Mouse (Mus musculus): Measurements from ENCODE around the gene 3110082I17Rik. TPM values are rescaled to one million over a fixed set of nuclear protein-coding genes. Genes with fewer than 3 reads are reported as not detected.
"Not testable (repeated sequence)": the region's sequence is repeated elsewhere in the genome, so short reads cannot be mapped to it uniquely, and the experiment has no call there.

Gene 3110082I17Rik
- polyA plus RNA-seq, 1 experiment from 2014 or later = 51.6 TPM

DNA sequence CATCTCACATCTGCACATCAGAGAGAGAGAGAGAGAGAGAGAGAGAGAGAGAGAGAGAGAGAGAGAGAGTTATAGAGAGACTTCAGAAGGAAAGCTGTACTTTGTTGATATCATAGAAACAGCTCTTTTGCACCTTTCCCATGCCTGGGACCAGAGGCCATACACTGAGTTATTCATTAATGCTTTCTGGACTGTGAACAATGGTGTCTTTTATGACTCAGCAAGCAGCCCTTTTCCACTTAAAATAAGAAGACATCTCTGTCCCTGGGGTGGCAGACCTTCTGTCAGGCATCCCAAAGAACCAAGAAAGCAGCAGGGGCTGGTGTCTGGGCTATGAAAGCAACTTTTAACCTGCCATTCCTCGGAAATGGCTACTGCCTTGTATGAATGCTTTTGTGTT is 113.1 kb downstream of the 3110082I17Rik start:
- WGBS = 74% methylated on average over 1 of the region's 1 CpGs
- H3K27ac ChIP-seq = no peak overlapping the region
- H3K4me1 ChIP-seq = peaks cover 36% of the 10 kb centered on the region
- peaks cover 17% of the 10 kb centered on the region for H3K27me3 ChIP-seq (ENCODE audit: low read depth, poor library complexity, severe bottlenecking)
- peaks cover 8% of the 10 kb centered on the region for H3K36me3 ChIP-seq
- no peak for DNase-seq (ENCODE audit: low spot score)
- no peaks in the 10 kb centered on the region for H3K9me3 ChIP-seq (replicated peaks)
- no peak overlapping the region for H3K4me3 ChIP-seq

DNA sequence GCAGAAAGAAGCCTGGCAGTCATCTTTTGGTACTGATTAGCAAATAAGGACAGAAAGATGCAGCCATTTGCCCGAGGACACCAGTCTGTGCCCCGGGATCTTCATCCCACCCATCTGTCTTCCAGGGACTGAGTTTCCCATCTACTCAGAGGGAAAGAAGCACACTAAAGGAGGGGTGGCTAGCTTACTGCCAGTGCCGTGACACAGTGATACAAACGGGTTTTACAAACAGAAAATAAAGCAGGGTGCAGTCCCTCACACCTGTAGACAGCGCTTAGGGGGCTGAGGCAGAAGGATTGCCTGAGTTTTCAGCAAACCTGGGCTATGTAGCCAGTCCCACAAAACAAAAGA is 115.0 kb downstream of the 3110082I17Rik start:
- Histone ChIP-seq H3K9me3 (replicated peaks) (no peaks in the 10 kb centered on the region), H3K4me3 (peak overlapping the region; percentile 87), H3K27ac (peak overlapping the region; percentile 89; the same call in 1 of the 2 replicates), H3K27me3 (ENCODE audit: low read depth, poor library complexity, severe bottlenecking) (no peaks in the 10 kb centered on the region), H3K4me1 (peaks cover 19% of the 10 kb centered on the region), H3K36me3 (peaks cover 25% of the 10 kb centered on the region)
- 11% methylated on average over 5 of the region's 5 CpGs for WGBS
- DNase-seq (ENCODE audit: low spot score) = no peak

DNA sequence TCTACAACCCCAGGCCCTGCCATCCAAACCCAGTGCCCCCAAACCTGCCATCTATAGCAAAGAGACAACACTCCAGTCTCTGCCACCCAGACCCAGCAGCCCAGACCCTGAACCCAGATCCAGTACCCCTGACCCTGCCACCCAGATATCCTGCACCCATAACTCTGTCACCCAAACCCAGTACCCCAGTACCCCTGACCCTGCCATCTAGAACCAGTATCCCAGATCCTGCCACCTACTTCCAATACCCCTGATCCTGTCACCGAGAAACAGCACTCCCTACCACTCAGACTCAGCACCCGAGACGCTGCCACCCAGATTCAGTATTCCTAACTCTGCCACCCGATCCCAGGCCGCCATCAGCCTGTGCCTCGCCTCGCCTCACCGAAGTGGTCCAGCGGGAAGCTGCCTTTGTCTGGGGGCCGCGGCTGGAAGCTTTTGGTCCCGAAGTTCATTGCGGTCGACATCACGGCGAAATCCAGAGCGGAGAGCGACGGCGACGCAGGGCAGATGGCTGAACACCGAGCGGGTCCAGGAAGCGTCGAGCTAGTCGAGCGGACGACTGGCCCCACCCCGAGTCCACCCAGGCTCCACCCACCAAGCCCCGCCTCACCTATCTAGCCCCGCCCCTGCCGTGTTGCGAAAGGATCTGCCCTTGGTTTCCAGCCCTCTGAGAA is 115.5 kb downstream of the 3110082I17Rik start:
- peaks cover 16% of the 10 kb centered on the region for H3K4me1 ChIP-seq
- no peaks in the 10 kb centered on the region for H3K27me3 ChIP-seq (ENCODE audit: low read depth, poor library complexity, severe bottlenecking)
- H3K9me3 ChIP-seq (replicated peaks) = no peaks in the 10 kb centered on the region
- peaks cover 30% of the 10 kb centered on the region for H3K36me3 ChIP-seq
- DNase-seq (ENCODE audit: low spot score) = peak; percentile 94
- under 1% methylated on average over 33 of the region's 33 CpGs for WGBS
- H3K4me3 ChIP-seq = peak overlapping the region; percentile 87
- peak overlapping the region; percentile 89 for H3K27ac ChIP-seq

DNA sequence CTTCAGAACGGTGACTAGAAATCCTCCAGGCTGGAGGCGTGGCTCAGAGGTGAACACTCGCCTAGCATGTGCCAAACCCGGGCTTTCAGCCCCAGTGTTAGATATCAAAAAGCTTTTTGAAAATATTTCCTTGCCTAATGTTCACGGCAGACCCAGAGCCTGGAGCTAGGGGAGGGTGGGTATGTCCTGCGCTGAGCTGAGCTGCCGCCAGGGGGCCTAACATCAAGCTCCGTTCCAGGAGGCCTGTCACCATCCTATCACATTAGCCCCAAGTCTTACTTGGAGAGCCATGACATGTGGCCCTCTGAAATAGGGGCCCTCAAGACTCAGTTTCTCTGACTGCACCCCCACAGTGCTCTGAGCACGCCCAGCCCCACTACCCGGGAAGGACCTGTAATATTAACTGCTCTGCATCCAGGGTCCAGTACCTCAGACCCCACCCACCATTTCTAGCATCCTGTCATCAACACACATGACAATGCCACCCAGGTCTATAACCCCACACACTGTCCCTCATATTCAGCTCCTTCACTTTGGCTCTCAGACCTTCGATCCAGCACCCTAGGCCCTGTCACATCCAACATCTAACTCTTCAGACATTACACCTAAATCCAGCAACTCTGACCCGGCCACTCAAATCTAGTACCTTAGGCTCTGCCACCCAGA is 116.2 kb downstream of the 3110082I17Rik start:
- Histone ChIP-seq H3K27ac (peak overlapping the region; percentile 89), H3K27me3 (ENCODE audit: low read depth, poor library complexity, severe bottlenecking) (no peaks in the 10 kb centered on the region)
- whole genome bisulfite sequencing = 6% methylated on average over 12 of the region's 12 CpGs

DNA sequence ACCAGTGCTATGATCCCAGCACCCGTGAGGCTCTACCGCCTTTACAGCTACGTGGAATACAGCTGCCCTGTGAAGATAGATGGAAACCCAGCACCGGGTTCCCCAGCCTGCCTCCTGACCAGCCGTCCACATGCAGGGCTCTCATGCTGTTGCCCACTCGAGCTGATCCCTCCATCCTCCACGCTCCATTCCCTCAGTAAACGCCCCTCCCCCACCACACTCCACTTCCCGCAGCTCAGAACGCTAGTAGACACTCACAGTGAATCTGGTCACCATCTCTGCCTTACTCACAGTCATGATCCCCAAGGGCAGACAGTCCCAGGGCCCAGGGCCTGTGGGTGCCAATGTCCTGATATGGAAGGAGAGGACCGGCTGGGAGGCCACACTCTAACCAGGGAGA is 121.4 kb downstream of the 3110082I17Rik start:
- peaks cover 5% of the 10 kb centered on the region for H3K4me1 ChIP-seq
- H3K36me3 ChIP-seq = peaks cover 82% of the 10 kb centered on the region
- DNase-seq (ENCODE audit: low spot score) = no peak
- H3K27me3 ChIP-seq (ENCODE audit: low read depth, poor library complexity, severe bottlenecking) = no peaks in the 10 kb centered on the region
- H3K27ac ChIP-seq = no peak overlapping the region
- 87% methylated on average over 11 of the region's 11 CpGs for WGBS
- no peaks in the 10 kb centered on the region for H3K9me3 ChIP-seq (replicated peaks)
- no peak overlapping the region for H3K4me3 ChIP-seq

More for the DNA sequence above, 116.2 kb downstream of the 3110082I17Rik start:
- H3K4me1 ChIP-seq = peaks cover 16% of the 10 kb centered on the region
- DNase-seq (ENCODE audit: low spot score) = peak; percentile 86
- H3K4me3 ChIP-seq = peak overlapping the region; percentile 87
- no peaks in the 10 kb centered on the region for H3K9me3 ChIP-seq (replicated peaks)
- peaks cover 37% of the 10 kb centered on the region for H3K36me3 ChIP-seq

DNA sequence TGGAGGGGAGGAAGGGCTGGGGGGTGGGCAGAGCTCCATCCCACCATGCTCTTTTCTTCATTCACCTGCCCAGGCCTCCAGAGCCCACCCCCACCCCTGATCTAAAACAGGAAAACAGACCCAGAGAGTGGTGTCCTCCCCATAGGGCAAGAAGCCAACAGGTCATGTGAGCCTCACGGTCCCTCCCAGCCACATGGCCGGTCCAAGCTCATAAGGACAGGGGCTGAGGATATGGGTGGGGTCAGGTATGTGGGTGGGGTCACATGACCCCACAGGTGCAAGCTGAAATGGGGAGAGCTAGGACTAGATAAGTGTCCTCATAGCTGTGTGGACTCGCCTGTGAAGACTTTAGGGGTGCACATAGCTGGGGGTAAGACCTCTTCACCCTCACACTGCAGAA is 121.9 kb downstream of the 3110082I17Rik start:
- H3K27ac ChIP-seq = no peak overlapping the region
- 89% methylated on average over 3 of the region's 3 CpGs for WGBS

DNA sequence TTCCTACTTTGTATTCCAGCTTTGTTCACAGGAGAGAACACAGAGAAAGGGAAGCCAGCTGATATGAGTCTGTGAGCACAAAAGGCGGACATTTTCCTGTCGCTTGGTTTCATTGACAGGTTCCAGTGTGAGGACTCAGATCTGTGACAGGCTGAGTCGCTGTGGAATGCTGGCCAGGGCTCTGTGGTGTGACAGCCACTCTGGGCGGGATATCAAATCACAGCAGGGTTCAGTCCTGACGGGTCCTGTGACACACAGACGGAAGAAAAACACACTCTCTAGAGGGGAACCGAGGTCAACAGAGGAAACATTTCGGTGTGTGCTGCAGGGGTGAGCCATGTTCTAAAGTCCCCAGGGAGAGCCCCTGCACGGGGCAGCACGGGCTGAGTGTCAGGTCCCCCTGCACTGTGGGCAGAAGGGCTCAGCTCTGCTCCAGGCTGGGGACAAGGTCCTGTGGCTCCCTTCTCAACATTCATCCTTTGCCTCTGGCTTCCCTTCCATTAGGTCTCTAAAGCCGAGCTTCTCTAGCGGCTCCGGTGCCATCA is 122.4 kb downstream of the 3110082I17Rik start:
- Histone ChIP-seq H3K27ac (no peak overlapping the region), H3K9me3 (replicated peaks) (no peaks in the 10 kb centered on the region), H3K4me3 (no peak overlapping the region), H3K4me1 (no peaks in the 10 kb centered on the region), H3K36me3 (peaks cover 81% of the 10 kb centered on the region), H3K27me3 (ENCODE audit: low read depth, poor library complexity, severe bottlenecking) (no peaks in the 10 kb centered on the region)
- no peak for DNase-seq (ENCODE audit: low spot score)
- WGBS = 87% methylated on average over 13 of the region's 13 CpGs

More for the DNA sequence above, 121.9 kb downstream of the 3110082I17Rik start:
- Histone ChIP-seq H3K4me1 (peaks cover under 1% of the 10 kb centered on the region; the same call in 1 of the 2 replicates), H3K9me3 (replicated peaks) (no peaks in the 10 kb centered on the region), H3K36me3 (peaks cover 82% of the 10 kb centered on the region), H3K4me3 (no peak overlapping the region), H3K27me3 (ENCODE audit: low read depth, poor library complexity, severe bottlenecking) (no peaks in the 10 kb centered on the region)
- DNase-seq (ENCODE audit: low spot score) = no peak

DNA sequence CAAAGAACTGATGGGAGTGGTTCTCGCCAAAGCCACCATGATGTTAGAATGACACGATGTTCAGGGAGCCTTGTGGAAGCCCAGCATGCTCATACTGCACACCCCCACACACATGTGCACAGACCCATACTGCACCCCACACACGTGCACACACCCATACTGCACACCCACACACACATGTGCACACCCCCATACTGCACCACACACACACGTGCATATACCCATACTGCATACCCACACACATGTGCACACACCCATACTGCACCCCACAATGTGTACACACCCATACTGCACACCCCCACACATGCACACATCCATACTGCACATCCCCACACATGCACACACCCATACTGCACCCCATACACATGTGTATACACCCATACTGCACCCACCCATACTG is 124.7 kb downstream of the 3110082I17Rik start:
- Histone ChIP-seq H3K4me1 (no peaks in the 10 kb centered on the region), H3K27ac (no peak overlapping the region), H3K4me3 (no peak overlapping the region), H3K27me3 (ENCODE audit: low read depth, poor library complexity, severe bottlenecking) (no peaks in the 10 kb centered on the region), H3K36me3 (peaks cover 60% of the 10 kb centered on the region), H3K9me3 (replicated peaks) (no peaks in the 10 kb centered on the region)
- WGBS = 91% methylated on average over 4 of the region's 4 CpGs
- DNase-seq (ENCODE audit: low spot score) = no peak

DNA sequence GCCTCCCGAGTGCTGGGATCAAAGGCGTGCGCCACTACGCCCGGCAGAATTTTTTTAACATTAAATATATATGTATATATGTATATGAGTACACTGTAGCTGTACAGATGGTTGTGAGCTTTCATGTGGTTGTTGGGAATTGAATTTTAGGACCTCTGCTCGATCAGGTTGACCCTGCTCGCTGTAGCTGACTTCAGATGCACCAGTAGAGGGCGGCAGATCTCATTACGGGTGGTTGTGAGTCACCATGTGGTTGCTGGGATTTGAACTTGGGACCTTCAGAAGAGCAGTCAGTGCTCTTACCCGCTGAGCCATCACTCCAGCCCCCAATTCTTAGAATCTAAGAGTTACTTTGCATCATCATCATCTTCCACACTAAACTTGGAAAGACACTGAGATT is 125.9 kb downstream of the 3110082I17Rik start:
- not testable (repeated sequence) for H3K27me3 ChIP-seq (ENCODE audit: low read depth, poor library complexity, severe bottlenecking); DNase-seq (ENCODE audit: low spot score); H3K4me3 ChIP-seq; H3K4me1 ChIP-seq; H3K27ac ChIP-seq; H3K9me3 ChIP-seq (replicated peaks)
- peaks cover 48% of the 10 kb centered on the region for H3K36me3 ChIP-seq
- 82% methylated on average over 10 of the region's 10 CpGs for WGBS

DNA sequence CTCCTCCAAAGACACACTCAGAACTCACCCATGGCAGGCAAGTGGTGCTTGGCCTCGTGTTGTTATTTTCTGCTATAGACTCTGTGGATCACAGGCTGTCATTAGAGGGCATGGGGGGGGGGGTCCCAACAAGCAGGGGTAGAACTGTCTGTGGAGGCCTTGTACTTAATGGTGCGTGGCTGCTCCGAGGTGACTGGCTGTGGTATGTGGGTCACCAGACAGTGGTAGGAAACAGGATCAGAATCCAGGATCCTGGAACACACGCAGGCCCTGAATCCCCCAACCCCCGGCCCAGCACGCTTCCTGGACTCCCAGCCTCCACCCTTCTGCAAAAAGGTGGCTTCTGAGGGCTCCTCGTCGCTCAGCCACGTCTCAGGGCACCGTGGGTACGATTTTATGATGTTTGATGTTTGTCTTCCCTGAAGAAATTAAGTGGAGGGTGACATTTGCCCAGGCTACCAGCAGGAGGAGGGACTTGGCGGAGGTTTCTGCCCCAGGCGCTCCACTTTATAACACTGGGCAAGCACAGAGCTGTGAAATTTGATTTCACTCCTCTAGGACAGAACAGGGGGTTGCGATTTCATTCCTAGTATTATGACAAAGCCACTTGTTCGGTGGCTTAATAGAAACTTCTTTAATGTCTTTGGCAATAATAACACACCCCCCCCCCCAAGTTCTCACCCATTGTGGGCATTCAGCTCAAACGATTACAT is 126.9 kb downstream of the 3110082I17Rik start:
- DNase-seq (ENCODE audit: low spot score) = no peak
- Histone ChIP-seq H3K36me3 (peaks cover 39% of the 10 kb centered on the region), H3K4me3 (no peak overlapping the region), H3K27me3 (ENCODE audit: low read depth, poor library complexity, severe bottlenecking) (peaks cover 11% of the 10 kb centered on the region; the same call in 1 of the 2 replicates), H3K27ac (no peak overlapping the region), H3K4me1 (no peaks in the 10 kb centered on the region), H3K9me3 (replicated peaks) (no peaks in the 10 kb centered on the region)
- 87% methylated on average over 16 of the region's 16 CpGs for WGBS

DNA sequence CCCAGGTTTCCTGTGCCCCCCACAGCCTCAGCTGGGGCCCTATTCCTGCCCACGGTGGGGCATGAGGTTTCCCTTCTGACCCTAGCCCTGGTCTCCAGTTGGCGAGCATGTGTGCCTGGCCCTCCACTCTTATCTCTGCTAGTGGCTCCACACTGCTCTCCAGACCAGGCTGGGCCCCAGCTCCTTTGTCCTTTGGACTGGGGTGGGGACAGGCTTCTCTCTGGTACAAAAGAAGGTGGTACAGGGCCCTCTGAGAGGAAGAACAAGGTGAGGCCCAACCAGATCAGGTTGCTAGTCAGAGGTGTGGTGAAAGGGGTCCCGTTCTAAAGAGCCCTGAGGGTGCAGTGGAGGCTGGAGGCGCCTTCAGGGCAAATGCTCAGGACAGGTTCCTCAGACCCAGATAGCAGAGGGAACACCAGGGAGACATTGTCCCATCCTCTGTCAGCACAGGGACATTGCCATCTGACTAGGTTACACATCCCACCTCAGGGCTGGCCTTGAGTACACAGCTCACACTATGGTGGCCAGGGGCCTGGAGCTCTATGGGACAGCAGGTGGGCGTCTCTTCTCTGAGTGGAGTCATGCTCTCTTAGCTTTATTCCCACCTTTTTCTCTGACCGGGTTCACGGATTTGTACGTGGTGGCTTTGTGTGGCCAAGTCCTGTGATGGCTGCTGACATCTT is 127.6 kb downstream of the 3110082I17Rik start:
- DNase-seq (ENCODE audit: low spot score) = no peak
- no peak overlapping the region for H3K27ac ChIP-seq
- peaks cover 31% of the 10 kb centered on the region for H3K36me3 ChIP-seq
- H3K4me3 ChIP-seq = no peak overlapping the region
- H3K4me1 ChIP-seq = no peaks in the 10 kb centered on the region
- no peaks in the 10 kb centered on the region for H3K9me3 ChIP-seq (replicated peaks)
- WGBS = 83% methylated on average over 8 of the region's 8 CpGs
- H3K27me3 ChIP-seq (ENCODE audit: low read depth, poor library complexity, severe bottlenecking) = peaks cover 13% of the 10 kb centered on the region; the same call in 1 of the 2 replicates

DNA sequence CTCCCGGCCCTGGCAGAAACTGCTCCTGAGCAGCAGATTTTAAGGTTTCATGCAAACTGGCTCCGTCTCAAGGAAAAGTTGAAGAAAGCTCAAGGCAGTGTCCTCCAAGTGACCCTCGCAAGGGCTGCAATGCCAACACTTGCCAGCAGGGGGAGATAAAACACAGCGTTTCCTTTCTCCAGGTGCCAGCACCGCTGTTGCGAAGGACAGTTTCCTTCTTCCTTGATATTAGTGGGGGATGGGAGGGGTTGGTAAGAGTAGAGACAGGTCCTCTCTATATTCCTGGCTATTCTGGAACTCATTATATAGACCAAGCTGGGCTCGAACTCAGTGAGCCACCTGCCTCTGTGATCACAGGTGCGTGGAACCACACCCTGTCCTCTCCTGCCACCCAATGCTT is 128.6 kb downstream of the 3110082I17Rik start:
- 23% methylated on average over 8 of the region's 8 CpGs for WGBS
- DNase-seq (ENCODE audit: low spot score) = peak; percentile 88
- H3K4me1 ChIP-seq = no peaks in the 10 kb centered on the region
- no peak overlapping the region for H3K27ac ChIP-seq
- H3K36me3 ChIP-seq = peaks cover 23% of the 10 kb centered on the region
- no peak overlapping the region for H3K4me3 ChIP-seq
- peaks cover 22% of the 10 kb centered on the region for H3K27me3 ChIP-seq (ENCODE audit: low read depth, poor library complexity, severe bottlenecking)
- H3K9me3 ChIP-seq (replicated peaks) = no peaks in the 10 kb centered on the region
